Mouse (Mus musculus) bone marrow, adult 2 months (tissue): ENCODE results near the gene Actl7a.

Experiments used
- CTCF ChIP-seq: fragments of 200-500 bp; IDR thresholded peaks from 2 replicates; pipeline ENCODE4 v1.5.1; 2011; ENCODE audit warnings: low read length, control low read depth; ENCODE audit not compliant: control insufficient read depth, insufficient read depth
- POLR2A ChIP-seq: fragments of 200-500 bp; IDR thresholded peaks from 2 replicates; pipeline ENCODE4 v1.6.1; 2011; ENCODE audit warnings: low read depth, mild to moderate bottlenecking, control low read depth, low read length, borderline replicate concordance; ENCODE audit not compliant: control insufficient read depth

DNA sequence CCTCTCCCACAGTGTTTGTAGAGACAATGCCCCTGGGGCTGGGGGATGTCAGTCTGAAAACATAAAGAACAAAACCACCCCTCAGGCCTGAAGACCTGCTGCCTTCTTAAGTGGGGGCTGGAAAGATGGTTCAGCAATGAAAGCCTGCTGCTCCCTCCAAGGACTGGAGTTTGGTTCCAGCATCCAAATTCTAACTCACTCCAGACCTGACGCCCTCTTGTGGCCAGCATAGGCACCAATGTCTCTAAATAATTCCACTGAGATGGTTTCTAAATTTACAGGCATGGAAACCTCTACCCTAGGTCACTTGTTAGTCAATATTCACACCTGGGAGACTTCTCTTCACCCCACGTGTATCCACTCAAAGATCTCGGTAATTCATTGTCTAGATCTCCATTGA lies 21.7 kb upstream of the Actl7a start:
- TF ChIP-seq CTCF (peak; percentile 42), POLR2A (no peak)
